Mouse (Mus musculus) liver, postnatal 0 days (tissue): Measurements from ENCODE around the gene Pip5kl1. TPM values are rescaled to one million over a fixed set of nuclear protein-coding genes. Genes with fewer than 3 reads are reported as not detected.

ENCODE experiments used
- ATAC-seq: fragments of 200-750 bp; cut with Nextera tagmentation; 2 replicates; pipeline ENCODE4 v1.8.0; 2017; ENCODE audit warnings: mild to moderate bottlenecking, moderate library complexity
- DNase-seq: peaks from one replicate; pipeline ENCODE4 v3.0.0-alpha.2; 2016
- H3K27ac ChIP-seq: fragments of 300-500 bp; sonication (generic); 2 replicates; pipeline ENCODE4 v1.5.1; 2014; ENCODE audit warnings: antibody characterized with exemption, moderate library complexity, mild to moderate bottlenecking, low read depth
- H3K27me3 ChIP-seq: fragments of 300-500 bp; sonication (generic); 2 replicates; pipeline ENCODE4 v1.6.1; 2014; ENCODE audit warnings: low read length, control low read depth, mixed read lengths; ENCODE audit not compliant: insufficient read depth
- H3K36me3 ChIP-seq: fragments of 300-500 bp; sonication (generic); replicated peaks from 2 replicates; pipeline ENCODE4 v1.6.1; 2014; ENCODE audit warnings: mild to moderate bottlenecking, control low read depth, low read length, moderate library complexity, mixed read lengths; ENCODE audit not compliant: insufficient read depth
- H3K4me1 ChIP-seq: fragments of 300-500 bp; sonication (generic); 2 replicates; pipeline ENCODE4 v1.6.1; 2014; ENCODE audit warnings: antibody characterized with exemption, mild to moderate bottlenecking, control low read depth; ENCODE audit not compliant: insufficient read depth
- H3K4me2 ChIP-seq: fragments of 300-500 bp; sonication (generic); 2 replicates; pipeline ENCODE4 v1.6.1; 2014; ENCODE audit warnings: low read depth, mild to moderate bottlenecking, low read length, moderate library complexity, mixed read lengths
- H3K4me3 ChIP-seq: fragments of 300-500 bp; sonication (generic); 2 replicates; pipeline ENCODE4 v1.5.1; 2014; ENCODE audit warnings: low read depth, low read length
- H3K9ac ChIP-seq: fragments of 300-500 bp; sonication (generic); replicated peaks from 2 replicates; pipeline ENCODE4 v1.6.1; 2014; ENCODE audit warnings: mild to moderate bottlenecking, moderate library complexity
- H3K9me3 ChIP-seq: fragments of 300-500 bp; sonication (generic); 2 replicates; pipeline ENCODE4 v1.6.1; 2016; ENCODE audit warnings: mild to moderate bottlenecking, control low read depth, low read length, mixed read lengths
- CTCF ChIP-seq: sonication (generic); IDR thresholded peaks from 2 replicates; pipeline ENCODE4 v1.5.1; 2016; ENCODE audit warnings: antibody characterized with exemption, low read depth
- EP300 ChIP-seq: IDR thresholded peaks from 2 replicates; pipeline ENCODE4 v1.6.1; 2016; ENCODE audit warnings: antibody characterized with exemption, low read depth, mild to moderate bottlenecking
- WGBS: fragments of 180-500 bp; shearing (Covaris S2); extraction: QIAGEN DNeasy Blood & Tissue Kit; methylation state at CpG from one replicate; pipeline ENCODE4 v1.1.7; 2014; ENCODE audit not compliant: insufficient replicate concordance; 5-methylcytosine and 5-hydroxymethylcytosine counted together
- polyA plus RNA-seq: library from polyadenylated mRNA; unstranded; fragments of >200 nt; fragmentation: Nextera tagmentation; extraction: Ambion mirVana; gene quantifications from 2 replicates; pipeline ENCODE4 v1.2.1, GENCODE M21; 2015

The Pip5kl1 gene
- polyA plus RNA-seq, 1 experiment from 2014 or later = not detected

DNA sequence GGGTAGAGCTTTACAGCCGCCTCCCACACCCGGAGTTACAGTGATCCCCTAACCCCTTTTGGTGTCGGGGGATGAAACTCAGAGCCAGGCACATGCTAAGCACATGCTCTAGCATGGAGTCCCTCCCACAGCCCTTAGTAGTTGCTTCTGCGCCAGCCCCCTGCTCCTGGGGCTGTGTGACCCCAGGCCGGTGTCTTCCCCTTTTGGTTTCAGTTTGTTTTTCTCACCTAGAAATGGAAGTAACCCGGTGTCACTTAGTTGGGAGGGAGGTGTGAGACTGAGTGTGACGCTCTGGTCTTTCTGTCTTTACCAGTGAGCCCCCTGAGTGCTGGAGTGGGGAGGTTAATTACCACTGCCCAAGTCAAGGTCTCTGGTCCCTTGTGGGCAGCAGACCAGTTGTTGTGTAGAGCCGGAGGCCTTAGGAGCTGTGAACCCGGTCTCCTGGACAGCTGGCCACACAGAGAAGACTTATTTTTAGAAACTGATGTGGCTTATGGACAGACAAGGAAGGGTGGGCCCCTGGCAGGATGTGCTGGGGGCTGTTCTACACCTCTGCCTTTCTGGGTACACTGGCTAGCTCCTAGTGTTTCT, 13.2 kb downstream of the Pip5kl1 start:
- Histone ChIP-seq H3K9me3 (no peaks in the 10 kb centered on the region), H3K27me3 (0 out of 2 replicates have a peak, but pooled peaks cover 4% of the 10 kb centered on the region), H3K9ac (peak overlapping the region; percentile 68), H3K4me1 (peaks cover 23% of the 10 kb centered on the region), H3K27ac (peak overlapping the region; percentile 56), H3K4me3 (peak overlapping the region; percentile 63), H3K4me2 (peak overlapping the region; percentile 92), H3K36me3 (no peaks in the 10 kb centered on the region)
- TF ChIP-seq CTCF (no peak), EP300 (no peak)
- peak; percentile 17; the same call in 1 of the 2 replicates for ATAC-seq
- WGBS = 12% methylated on average over 9 of the region's 9 CpGs
- DNase-seq = peak; percentile 46

GRCm38 (mm10) chr2:32589213-32589795, 14.7 kb downstream of the Pip5kl1 start:
- no peak overlapping the region for H3K27ac ChIP-seq
- no peak overlapping the region for H3K4me3 ChIP-seq
- H3K9me3 ChIP-seq = no peaks in the 10 kb centered on the region
- no peaks in the 10 kb centered on the region for H3K36me3 ChIP-seq
- TF ChIP-seq CTCF = no peak
- no peak for TF ChIP-seq EP300
- H3K27me3 ChIP-seq = no peaks in the 10 kb centered on the region
- ATAC-seq (no peak), DNase-seq (no peak)
- H3K4me2 ChIP-seq = no peak overlapping the region
- WGBS = 74% methylated on average over 11 of the region's 11 CpGs
- H3K9ac ChIP-seq = no peak overlapping the region
- peaks cover 17% of the 10 kb centered on the region for H3K4me1 ChIP-seq

- no peaks in the 10 kb centered on the region for H3K27me3 ChIP-seq
- H3K4me1 ChIP-seq = peaks cover 17% of the 10 kb centered on the region
- no peaks in the 10 kb centered on the region for H3K36me3 ChIP-seq
- no peaks in the 10 kb centered on the region for H3K9me3 ChIP-seq
- ATAC-seq (no peak), DNase-seq (no peak)
- no peak for TF ChIP-seq EP300
- TF ChIP-seq CTCF = no peak
- no peak overlapping the region for H3K4me3 ChIP-seq
- H3K9ac ChIP-seq = no peak overlapping the region
- H3K27ac ChIP-seq = no peak overlapping the region
- WGBS = 79% methylated on average over 10 of the region's 10 CpGs
- H3K4me2 ChIP-seq = no peak overlapping the region
Observed at GRCm38 (mm10) chr2:32590224-32590623, 15.6 kb downstream of the Pip5kl1 start.

DNA sequence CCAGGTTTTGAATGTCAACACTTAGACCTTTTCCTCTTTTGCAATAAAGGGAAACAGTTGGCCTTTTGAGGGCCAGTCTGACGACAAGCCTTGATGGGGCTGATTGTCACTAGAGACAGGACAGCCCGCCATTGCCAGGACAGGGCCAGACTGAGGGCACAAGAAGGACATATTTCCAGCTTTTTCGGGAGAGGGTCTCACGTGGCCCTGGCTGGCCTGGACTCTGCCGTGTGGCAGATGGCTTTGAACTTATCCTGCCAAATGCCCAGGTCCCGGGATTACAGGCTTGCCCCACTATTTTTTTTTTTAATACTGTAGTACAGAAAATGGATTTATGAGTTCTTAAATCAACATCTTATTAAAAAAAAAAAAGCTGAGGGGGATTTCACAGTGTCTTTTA, 16.7 kb downstream of the Pip5kl1 start:
- 70% methylated on average over 6 of the region's 6 CpGs for WGBS
- DNase-seq = no peak
- H3K4me2 ChIP-seq = no peak overlapping the region
- no peak overlapping the region for H3K27ac ChIP-seq
- TF ChIP-seq EP300 = no peak
- no peak for TF ChIP-seq CTCF
- ATAC-seq = no peak
- no peak overlapping the region for H3K9ac ChIP-seq
- H3K27me3 ChIP-seq = no peaks in the 10 kb centered on the region
- H3K4me3 ChIP-seq = no peak overlapping the region
- H3K36me3 ChIP-seq = no peaks in the 10 kb centered on the region
- no peaks in the 10 kb centered on the region for H3K9me3 ChIP-seq
- peaks cover 17% of the 10 kb centered on the region for H3K4me1 ChIP-seq

DNA sequence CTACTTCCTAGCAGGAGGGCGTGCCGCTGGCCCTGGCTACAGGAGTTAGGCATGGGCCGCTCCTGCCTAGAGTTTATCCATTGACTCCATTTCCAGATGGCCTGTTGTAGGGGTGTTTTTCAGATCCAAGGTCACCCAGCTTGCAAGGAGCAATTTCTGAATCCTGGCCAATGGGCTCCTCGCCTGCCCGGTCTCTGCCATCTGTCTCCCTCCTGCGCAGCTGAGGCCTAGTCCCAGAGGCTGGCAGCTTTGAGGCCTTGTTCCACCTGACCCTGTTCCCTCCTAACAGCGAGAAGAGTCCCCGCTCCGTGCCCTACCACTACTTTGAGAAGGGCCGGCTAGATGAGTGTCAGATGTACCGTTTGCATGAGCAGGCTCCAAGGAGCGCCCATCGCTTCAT, 22.1 kb downstream of the Pip5kl1 start:
- no peaks in the 10 kb centered on the region for H3K9me3 ChIP-seq
- 0 out of 2 replicates have a peak, but pooled peaks cover 2% of the 10 kb centered on the region for H3K4me1 ChIP-seq
- H3K4me3 ChIP-seq = no peak overlapping the region
- H3K27ac ChIP-seq = no peak overlapping the region
- H3K36me3 ChIP-seq = 0 out of 2 replicates have a peak, but pooled peaks cover 3% of the 10 kb centered on the region
- no peak overlapping the region for H3K4me2 ChIP-seq
- no peak overlapping the region for H3K9ac ChIP-seq
- no peak for ATAC-seq
- no peaks in the 10 kb centered on the region for H3K27me3 ChIP-seq
- DNase-seq = no peak
- WGBS = 86% methylated on average over 13 of the region's 13 CpGs
- no peak for TF ChIP-seq CTCF
- no peak for TF ChIP-seq EP300

GRCm38 (mm10) chr2:32597248-32597647, 22.7 kb downstream of the Pip5kl1 start:
- no peaks in the 10 kb centered on the region for H3K9me3 ChIP-seq
- TF ChIP-seq CTCF = no peak
- TF ChIP-seq EP300 = no peak
- no peaks in the 10 kb centered on the region for H3K27me3 ChIP-seq
- WGBS = 80% methylated on average over 5 of the region's 5 CpGs
- peaks cover 6% of the 10 kb centered on the region; the same call in 1 of the 2 replicates for H3K4me1 ChIP-seq
- no peak for DNase-seq
- H3K9ac ChIP-seq = no peak overlapping the region
- no peak for ATAC-seq
- H3K27ac ChIP-seq = no peak overlapping the region
- H3K4me3 ChIP-seq = no peak overlapping the region
- no peak overlapping the region for H3K4me2 ChIP-seq
- 0 out of 2 replicates have a peak, but pooled peaks cover 3% of the 10 kb centered on the region for H3K36me3 ChIP-seq
